8 mouse cellular contexts compared by ENCODE assay signal in genomic region chrX:169879481-169880362, GRCm38 (mm10).
A peak's percentile ranks its signal among the peaks of the same experiment; 100 is the strongest.
DNase-seq lines count a peak whose midpoint lies in the region; ATAC-seq and TF ChIP-seq lines count a peak whose summit lies in the region.

No protein-coding gene starts in this region.

- H3K4me3 ChIP-seq in embryonic facial prominence, embryonic 14.5 days (ENCODE audit: low read depth, low read length), result peak overlapping the region; percentile 49
- peak overlapping the region; percentile 65 for H3K4me3 ChIP-seq in heart, embryonic 10.5 days
- peak overlapping the region; percentile 50 for H3K4me3 ChIP-seq in limb, embryonic 14.5 days (replicated peaks; ENCODE audit: low read length)
- H3K4me3 ChIP-seq in midbrain, embryonic 14.5 days (replicated peaks; ENCODE audit: low read depth, low read length), result peak overlapping the region; percentile 54
- peak overlapping the region; percentile 50 for H3K4me3 ChIP-seq in stomach, embryonic 15.5 days (replicated peaks)

- DNase-seq in 3T3-L1 (ENCODE audit: low read depth, low spot score), result peak; percentile 82
- peak; percentile 90 for DNase-seq in adrenal gland, postnatal 25 days
- DNase-seq in embryonic facial prominence, embryonic 14.5 days (ENCODE audit: low spot score), result peak; percentile 93
- peak; percentile 85 for DNase-seq in heart, embryonic 10.5 days (ENCODE audit: low spot score)
- peak; percentile 93 for DNase-seq in kidney, adult 9 months
- peak; percentile 71 for DNase-seq in limb, embryonic 14.5 days (ENCODE audit: low spot score)
- DNase-seq in midbrain, embryonic 14.5 days, result peak; percentile 80

- H3K27me3 ChIP-seq in embryonic facial prominence, embryonic 14.5 days (replicated peaks; ENCODE audit: control insufficient read depth, insufficient read depth, low read length), result peaks cover 27% of the 10 kb centered on the region
- peaks cover 14% of the 10 kb centered on the region; the same call in 1 of the 2 replicates for H3K27me3 ChIP-seq in heart, embryonic 10.5 days (ENCODE audit: insufficient read depth, poor library complexity, severe bottlenecking)
- H3K27me3 ChIP-seq in limb, embryonic 14.5 days (ENCODE audit: control insufficient read depth, insufficient read depth, low read length), result no peaks in the 10 kb centered on the region; the same call in 1 of the 2 replicates
- no peaks in the 10 kb centered on the region; the same call in none of the 2 replicates for H3K27me3 ChIP-seq in midbrain, embryonic 14.5 days (ENCODE audit: control insufficient read depth, insufficient read depth, low read length)
- no peaks in the 10 kb centered on the region for H3K27me3 ChIP-seq in stomach, embryonic 15.5 days (replicated peaks)

- peak overlapping the region; percentile 57 for H3K4me2 ChIP-seq in embryonic facial prominence, embryonic 14.5 days (ENCODE audit: low read depth, low read length)
- H3K4me2 ChIP-seq in limb, embryonic 14.5 days (replicated peaks; ENCODE audit: low read depth, low read length, severe bottlenecking), result peak overlapping the region; percentile 60
- peak overlapping the region; percentile 64 for H3K4me2 ChIP-seq in midbrain, embryonic 14.5 days (ENCODE audit: low read length)
- H3K4me2 ChIP-seq in stomach, embryonic 15.5 days, result peak overlapping the region; percentile 62

- H3K27ac ChIP-seq in embryonic facial prominence, embryonic 14.5 days (replicated peaks; ENCODE audit: low read depth, low read length), result peak overlapping the region; percentile 61
- H3K27ac ChIP-seq in heart, embryonic 10.5 days, result peak overlapping the region; percentile 84
- H3K27ac ChIP-seq in limb, embryonic 14.5 days (replicated peaks; ENCODE audit: low read depth, low read length), result peak overlapping the region; percentile 67
- H3K27ac ChIP-seq in midbrain, embryonic 14.5 days (replicated peaks; ENCODE audit: low read depth, low read length), result peak overlapping the region; percentile 77
- H3K27ac ChIP-seq in stomach, embryonic 15.5 days, result peak overlapping the region; percentile 81

- H3K36me3 ChIP-seq in embryonic facial prominence, embryonic 14.5 days (ENCODE audit: control insufficient read depth, insufficient read depth, low read length), result no peaks in the 10 kb centered on the region
- H3K36me3 ChIP-seq in heart, embryonic 10.5 days, result no peaks in the 10 kb centered on the region
- H3K36me3 ChIP-seq in limb, embryonic 14.5 days (ENCODE audit: control insufficient read depth, insufficient read depth, low read length), result no peaks in the 10 kb centered on the region
- no peaks in the 10 kb centered on the region for H3K36me3 ChIP-seq in midbrain, embryonic 14.5 days (ENCODE audit: control insufficient read depth, insufficient read depth, low read length)
- no peaks in the 10 kb centered on the region for H3K36me3 ChIP-seq in stomach, embryonic 15.5 days

- TF ChIP-seq POLR2A in limb, embryonic 14.5 days (IDR thresholded peaks at IDR 0.05; ENCODE audit: borderline replicate concordance, extremely low read depth, insufficient read depth, insufficient read length), result no peak

- peak; percentile 95 for ATAC-seq in embryonic facial prominence, embryonic 14.5 days (ENCODE audit: low read depth)
- peak; percentile 91 for ATAC-seq in limb, embryonic 14.5 days (ENCODE audit: low FRiP score, low read depth)
- peak; percentile 82 for ATAC-seq in midbrain, embryonic 14.5 days (ENCODE audit: low FRiP score, low TSS enrichment)
- peak; percentile 91 for ATAC-seq in stomach, embryonic 15.5 days (ENCODE audit: insufficient read depth, low FRiP score, low read depth)

- 9% methylated on average over 35 of the region's 36 CpGs for WGBS in embryonic facial prominence, embryonic 14.5 days
- 11% methylated on average over 36 of the region's 36 CpGs for WGBS in heart, embryonic 10.5 days
- WGBS in limb, embryonic 14.5 days, result 23% methylated on average over 36 of the region's 36 CpGs
- WGBS in midbrain, embryonic 14.5 days, result 13% methylated on average over 36 of the region's 36 CpGs
- WGBS in stomach, embryonic 15.5 days, result 14% methylated on average over 36 of the region's 36 CpGs

- 0 out of 2 replicates have a peak, but pooled peaks cover 7% of the 10 kb centered on the region for H3K4me1 ChIP-seq in embryonic facial prominence, embryonic 14.5 days (ENCODE audit: control insufficient read depth, insufficient read depth, low read length)
- no peaks in the 10 kb centered on the region for H3K4me1 ChIP-seq in heart, embryonic 10.5 days
- 0 out of 2 replicates have a peak, but pooled peaks cover 3% of the 10 kb centered on the region for H3K4me1 ChIP-seq in limb, embryonic 14.5 days (ENCODE audit: control insufficient read depth, insufficient read depth, low read length)
- peaks cover 10% of the 10 kb centered on the region; the same call in 1 of the 2 replicates for H3K4me1 ChIP-seq in midbrain, embryonic 14.5 days (ENCODE audit: control insufficient read depth, insufficient read depth, low read length)
- no peaks in the 10 kb centered on the region for H3K4me1 ChIP-seq in stomach, embryonic 15.5 days

- no peaks in the 10 kb centered on the region for H3K9me3 ChIP-seq in embryonic facial prominence, embryonic 14.5 days (ENCODE audit: control insufficient read depth, low read length)
- H3K9me3 ChIP-seq in heart, embryonic 10.5 days, result no peaks in the 10 kb centered on the region
- H3K9me3 ChIP-seq in limb, embryonic 14.5 days (ENCODE audit: control insufficient read depth, low read length), result no peaks in the 10 kb centered on the region
- no peaks in the 10 kb centered on the region for H3K9me3 ChIP-seq in midbrain, embryonic 14.5 days (ENCODE audit: control insufficient read depth, low read length)
- no peaks in the 10 kb centered on the region for H3K9me3 ChIP-seq in stomach, embryonic 15.5 days

- peak overlapping the region; percentile 59 for H3K9ac ChIP-seq in embryonic facial prominence, embryonic 14.5 days (ENCODE audit: low read depth, low read length)
- peak overlapping the region; percentile 51 for H3K9ac ChIP-seq in limb, embryonic 14.5 days (ENCODE audit: low read depth, low read length, severe bottlenecking)
- peak overlapping the region; percentile 59 for H3K9ac ChIP-seq in midbrain, embryonic 14.5 days (replicated peaks; ENCODE audit: low read length)
- H3K9ac ChIP-seq in stomach, embryonic 15.5 days, result peak overlapping the region; percentile 22; the same call in 1 of the 2 replicates

Comparison
In these comparisons a context has a peak if more than half of its experiments do, and no peak if none do; other contexts are left out.
1. Peak in every context shown above with its lines: DNase-seq, ATAC-seq, H3K4me3 ChIP-seq and H3K27ac ChIP-seq.